Mouse (Mus musculus) cerebellum, adult 11-12 months (tissue): ENCODE measurements around the gene Fbxo34.
"Not testable (repeated sequence)": the region's sequence is repeated elsewhere in the genome, so short reads cannot be mapped to it uniquely, and the experiment has no call there.

Source experiments
- DNase-seq: peaks from one replicate; pipeline ENCODE4 v3.0.0; 2022

The Fbxo34 gene

DNA sequence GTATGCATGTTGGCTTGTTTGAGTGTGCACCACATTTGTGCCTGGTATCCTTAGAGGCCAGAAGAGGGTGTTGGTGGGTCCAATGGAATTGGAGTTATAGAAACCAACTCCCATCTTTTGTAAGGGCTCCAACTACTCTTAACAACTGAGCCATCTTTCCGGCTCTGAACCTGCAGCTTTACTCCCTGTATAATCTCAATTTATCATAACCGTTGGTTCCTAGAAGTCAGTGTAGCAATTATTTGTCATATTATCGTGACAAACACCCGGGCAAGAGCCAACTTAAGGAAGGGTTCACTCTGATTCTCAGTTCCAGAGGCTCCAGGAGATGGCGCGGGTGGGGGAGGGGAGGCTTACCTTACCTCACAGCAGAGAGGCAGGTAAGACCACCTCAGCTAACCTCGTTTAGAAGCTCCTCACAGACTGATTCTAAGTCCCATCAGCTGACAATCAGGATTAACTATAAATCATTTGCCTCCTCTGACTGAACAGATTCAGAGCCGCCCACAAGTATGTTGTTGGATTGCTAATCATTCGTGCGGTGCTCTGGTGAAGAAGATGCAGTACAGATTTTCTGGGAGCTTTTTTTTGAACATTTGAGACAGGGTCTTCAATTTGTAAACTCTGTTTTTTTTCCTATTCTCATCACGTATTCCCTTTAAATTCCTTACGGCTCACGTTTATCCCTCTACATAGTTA, 70.7 kb downstream of the Fbxo34 start:
- DNase-seq, result no peak

DNA sequence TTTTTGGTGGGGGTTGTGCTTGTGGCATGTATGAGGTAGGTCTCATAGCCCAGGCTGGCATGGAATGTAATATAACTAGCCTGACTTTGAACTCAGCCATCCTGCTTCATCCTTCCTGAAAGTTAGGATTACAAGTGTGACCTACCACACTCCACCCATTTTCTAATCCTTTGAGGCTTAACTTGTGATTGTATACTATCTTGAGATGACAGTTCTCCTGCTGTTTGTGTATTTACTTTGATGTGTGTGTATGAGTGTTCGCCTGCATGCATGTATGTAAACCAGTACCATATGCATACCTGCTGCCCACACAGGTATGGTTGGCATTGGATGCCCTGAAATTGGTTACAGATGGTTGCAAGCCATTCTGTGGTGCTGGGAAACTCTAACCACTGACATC, 71.4 kb downstream of the Fbxo34 start:
- no peak for DNase-seq

DNA sequence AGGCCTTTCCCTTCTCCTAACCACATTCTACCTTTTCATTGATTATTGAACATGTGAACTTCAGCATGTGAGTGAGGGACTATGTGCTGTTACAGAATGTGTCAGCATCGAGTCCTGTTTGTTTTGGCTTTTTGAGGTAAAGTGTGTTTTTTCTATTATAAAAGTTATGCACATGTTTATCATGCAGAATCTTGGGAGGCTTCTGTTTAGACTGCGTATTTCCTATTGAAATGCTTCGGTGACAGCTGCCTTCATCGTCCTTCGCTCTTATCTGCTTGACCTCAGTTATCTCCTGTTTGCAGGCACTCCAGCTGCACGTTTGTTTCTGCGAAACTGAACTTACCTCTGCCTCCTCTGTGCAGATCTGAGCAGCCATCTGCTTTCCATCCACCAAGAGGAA, 72.1 kb downstream of the Fbxo34 start:
- DNase-seq, result no peak

DNA sequence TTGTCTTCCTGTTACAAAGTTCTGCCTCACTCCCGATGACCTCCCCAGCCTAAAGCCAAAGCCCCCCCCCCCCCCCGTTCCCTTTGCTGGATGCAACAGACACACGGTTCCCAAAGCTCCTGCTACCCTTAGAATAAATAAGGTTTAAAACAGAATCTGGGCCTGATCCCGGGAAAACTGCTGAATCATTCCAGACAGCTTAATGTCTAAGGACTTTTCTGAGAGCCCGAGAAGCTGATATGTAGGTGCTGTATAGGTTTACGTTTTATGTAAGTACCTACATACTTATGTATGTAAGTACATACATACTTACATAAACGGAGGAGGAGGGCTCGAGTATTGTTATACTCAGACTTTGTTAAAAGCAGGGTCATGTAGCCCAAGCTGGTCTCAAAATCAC, 75.2 kb downstream of the Fbxo34 start:
- DNase-seq, result no peak

DNA sequence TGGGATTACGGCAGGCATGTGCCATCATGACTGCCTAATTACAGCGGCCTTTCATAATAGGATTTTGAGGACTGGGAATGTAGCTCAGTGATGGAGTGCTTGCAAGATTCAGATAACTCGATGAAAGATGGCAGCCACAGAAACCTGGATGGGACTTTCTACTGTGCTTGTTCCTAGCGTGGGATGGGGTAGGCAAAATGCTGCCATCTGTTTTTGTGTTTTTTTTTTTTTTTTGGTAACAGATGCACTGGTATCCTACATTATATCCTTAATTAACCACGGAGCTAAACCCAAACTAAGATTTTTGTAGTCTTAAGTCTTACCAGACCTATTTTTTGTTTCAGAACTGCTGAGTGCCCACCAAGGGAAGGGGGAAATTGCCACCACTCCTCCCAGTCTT, 75.6 kb downstream of the Fbxo34 start:
- DNase-seq, result no peak

- DNase-seq, result no peak
Observed at GRCm38 (mm10) chr14:47527833-47528232, 77.6 kb downstream of the Fbxo34 start.

GRCm38 (mm10) chr14:47528293-47528692, 78.1 kb downstream of the Fbxo34 start:
- DNase-seq, result no peak

GRCm38 (mm10) chr14:47529019-47529418, 78.8 kb downstream of the Fbxo34 start:
- peak; percentile 55 for DNase-seq

GRCm38 (mm10) chr14:47529592-47529991, 79.4 kb downstream of the Fbxo34 start:
- DNase-seq, result not testable (repeated sequence)

DNA sequence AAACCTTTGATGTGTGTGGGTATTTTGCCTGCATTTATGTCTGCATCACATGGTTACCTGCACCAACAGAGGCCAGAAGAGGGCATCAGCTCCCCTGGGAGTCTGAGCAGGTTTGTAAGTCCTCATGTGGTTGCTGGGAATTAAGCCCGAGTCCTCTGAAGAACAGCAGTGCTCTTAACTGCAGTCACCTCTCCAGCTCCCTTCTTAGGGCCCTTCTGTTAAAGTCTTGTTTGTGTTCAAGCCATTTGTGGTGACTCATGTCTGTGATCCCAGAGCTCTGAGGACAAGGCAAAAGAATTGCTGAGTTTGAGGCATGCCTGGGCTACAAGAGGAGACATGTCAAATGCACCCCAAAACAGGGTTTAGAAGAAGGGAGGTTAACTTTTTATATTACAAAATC, 82.3 kb downstream of the Fbxo34 start:
- no peak for DNase-seq

DNA sequence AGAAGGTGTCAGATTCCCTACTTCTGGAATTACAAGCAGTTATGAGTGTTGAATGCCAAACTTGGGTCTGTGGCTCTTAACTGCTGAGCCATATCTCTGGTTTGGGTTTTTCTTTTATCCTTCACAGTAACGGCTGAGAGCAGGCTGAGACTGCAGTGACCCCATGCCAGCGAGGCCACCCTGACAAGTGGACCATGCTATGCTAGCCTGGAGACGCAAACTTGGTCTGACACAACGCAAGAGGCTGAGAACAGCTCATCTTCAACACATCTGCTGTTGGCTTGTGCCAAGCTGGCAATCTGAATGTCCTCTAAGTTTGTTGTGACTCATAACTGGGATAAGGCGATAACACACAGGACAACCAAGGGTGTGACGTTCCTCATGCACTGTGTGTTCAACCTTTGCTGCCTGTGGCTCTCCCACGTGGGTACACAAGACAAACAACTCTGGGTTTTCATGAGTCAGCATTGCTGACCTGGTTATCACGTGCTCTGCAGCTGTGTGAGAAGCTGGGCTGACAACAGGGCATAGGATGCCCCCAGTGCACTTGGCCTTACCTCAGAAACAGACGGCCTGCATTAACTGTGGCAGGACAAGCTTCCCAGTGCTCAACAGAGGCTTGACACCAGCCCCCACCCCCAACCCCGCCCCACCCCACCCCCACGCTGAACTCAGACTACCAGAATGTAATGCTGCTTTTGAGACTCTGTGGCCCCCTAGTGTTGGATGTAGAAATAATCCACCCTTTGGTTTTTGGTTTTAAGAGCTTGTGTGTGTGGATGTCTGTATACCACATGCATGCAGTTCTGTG, 83.3 kb downstream of the Fbxo34 start:
- peak; percentile 18 for DNase-seq

DNA sequence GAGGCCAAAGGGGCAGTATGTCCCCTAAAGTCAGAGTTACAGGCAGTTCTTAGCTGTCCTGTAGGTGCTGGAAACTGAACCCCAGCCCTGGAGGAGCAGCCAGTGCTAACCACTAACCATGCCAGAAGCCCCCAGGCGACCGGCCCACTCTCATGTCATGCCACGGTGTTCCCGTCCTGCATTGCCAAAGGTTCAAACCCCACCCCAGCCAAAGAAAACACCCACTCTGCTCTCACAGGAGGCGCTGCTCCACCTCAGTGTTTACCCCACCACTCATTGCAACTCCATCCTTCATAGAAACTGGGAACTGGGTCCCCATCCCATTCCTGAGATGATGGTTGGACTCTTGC, 83.9 kb downstream of the Fbxo34 start:
- no peak for DNase-seq

GRCm38 (mm10) chr14:47535096-47535495, 84.9 kb downstream of the Fbxo34 start:
- DNase-seq, result no peak

- no peak for DNase-seq
Observed at GRCm38 (mm10) chr14:47541325-47541948, 91.2 kb downstream of the Fbxo34 start.

GRCm38 (mm10) chr14:47542283-47542682, 92.1 kb downstream of the Fbxo34 start:
- no peak for DNase-seq

DNA sequence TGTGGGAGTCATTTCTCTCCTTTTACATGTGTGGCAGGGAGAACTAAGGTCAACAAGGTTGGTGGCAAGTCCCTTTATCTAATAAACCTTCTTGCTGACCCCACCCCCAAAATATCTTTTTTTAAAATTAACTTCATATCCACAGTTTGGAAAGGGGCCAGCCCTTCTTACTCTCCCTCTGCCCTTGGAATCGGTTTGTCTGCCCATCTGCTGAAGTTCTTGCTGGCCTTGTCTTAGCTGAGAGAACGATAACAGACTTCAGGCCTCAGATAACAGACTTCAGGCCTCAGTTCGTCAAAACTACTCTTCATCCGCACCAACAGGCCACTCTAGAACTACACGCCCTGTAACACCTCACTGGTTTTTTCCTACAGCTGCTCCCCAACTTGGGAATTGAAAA, 94.1 kb downstream of the Fbxo34 start:
- no peak for DNase-seq

DNA sequence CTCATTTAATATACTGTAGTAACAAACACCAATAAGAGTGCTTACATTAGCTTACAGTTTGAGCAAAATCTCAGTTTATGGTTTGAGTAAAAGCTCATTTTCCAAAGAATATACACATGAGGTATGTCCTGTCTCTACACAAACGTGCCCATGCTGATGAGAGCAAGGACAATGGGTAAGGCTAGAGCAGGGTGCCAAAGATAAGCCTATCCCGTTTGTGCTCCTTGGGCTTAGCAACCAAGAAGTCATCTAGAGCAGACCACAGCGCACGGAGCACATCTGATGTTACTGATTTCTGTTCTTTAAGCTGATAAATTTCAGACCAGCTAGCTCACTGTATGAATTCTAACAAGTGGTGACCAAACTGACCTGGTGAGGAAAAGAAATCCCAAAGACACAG, 94.7 kb downstream of the Fbxo34 start:
- no peak for DNase-seq

- no peak for DNase-seq
Observed at GRCm38 (mm10) chr14:47551668-47552067, 101.4 kb downstream of the Fbxo34 start.

- no peak for DNase-seq
Observed at GRCm38 (mm10) chr14:47553380-47553779, 103.2 kb downstream of the Fbxo34 start.

GRCm38 (mm10) chr14:47554236-47554635, 104.0 kb downstream of the Fbxo34 start:
- no peak for DNase-seq

DNA sequence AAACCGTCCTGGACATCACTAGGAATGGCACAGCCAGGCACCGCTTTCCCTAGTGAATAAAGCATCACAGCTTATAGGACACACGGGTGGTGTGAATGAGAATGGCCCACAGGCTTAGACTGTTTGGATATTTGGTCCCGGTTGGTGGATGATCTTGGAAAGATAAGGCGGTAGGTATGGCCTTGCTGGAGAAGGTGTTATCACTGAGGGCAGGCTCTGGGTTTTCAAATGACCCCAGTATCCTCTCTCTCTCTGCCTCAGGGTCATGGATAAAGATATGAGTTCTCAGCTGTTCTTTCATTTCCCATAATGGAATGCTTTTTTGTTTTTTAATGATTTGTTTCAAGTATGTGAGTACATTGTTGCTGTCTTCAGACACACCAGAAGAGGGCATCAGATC, 105.0 kb downstream of the Fbxo34 start:
- DNase-seq, result no peak

GRCm38 (mm10) chr14:47560714-47561113, 110.5 kb downstream of the Fbxo34 start:
- no peak for DNase-seq

GRCm38 (mm10) chr14:47562530-47562929, 112.3 kb downstream of the Fbxo34 start:
- no peak for DNase-seq

DNA sequence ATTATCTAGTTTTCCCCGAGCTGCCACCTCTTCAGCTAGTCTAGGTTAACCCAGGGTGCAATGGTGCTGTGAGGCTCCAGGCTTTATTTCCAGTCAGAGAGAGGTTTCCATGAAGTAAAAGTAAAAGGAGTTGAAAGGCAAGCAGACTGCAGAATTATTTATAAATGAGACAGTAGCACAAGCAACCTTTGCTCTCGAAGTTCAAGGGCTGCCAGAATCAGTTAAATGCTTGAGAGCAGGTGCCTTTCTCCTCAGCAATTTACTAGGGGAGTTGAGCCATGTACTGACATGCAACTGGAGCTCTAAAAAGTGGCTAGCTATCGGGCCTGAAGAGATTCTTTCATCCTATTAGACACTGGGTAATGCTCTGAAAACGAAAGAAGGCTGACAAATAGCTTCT, 112.9 kb downstream of the Fbxo34 start:
- DNase-seq, result no peak
